Mouse (Mus musculus): ENCODE data around the gene Ust.

- TF ChIP-seq POLR2A (IDR thresholded peaks at IDR 0.05; ENCODE audit: insufficient read depth, low read depth, low read length), result no peak
- TF ChIP-seq CTCF (IDR thresholded peaks at IDR 0.05), result no peak
- TF ChIP-seq EP300 (IDR thresholded peaks at IDR 0.05; ENCODE audit: insufficient read depth, low read depth, low read length), result no peak
Measured at GRCm38 (mm10) chr10:8259716-8260115, 258.9 kb downstream of the Ust start.

Measured in heart, adult 2 months (tissue).